Mouse (Mus musculus) ES-Bruce4 (cell line): ENCODE results near the gene Cops3.

ENCODE experiments used
- CTCF ChIP-seq: IDR thresholded peaks from one replicate; pipeline ENCODE4 v1.8.1; 2011; ENCODE audit warnings: low read depth, low read length
- EP300 ChIP-seq: IDR thresholded peaks from 2 replicates; pipeline ENCODE4 v1.6.1; 2011; ENCODE audit warnings: low read depth, low read length; ENCODE audit not compliant: insufficient read depth

- TF ChIP-seq EP300: no peak
- TF ChIP-seq CTCF: no peak
Measured at GRCm38 (mm10) chr11:59814311-59814710, 25.3 kb downstream of the Cops3 start.
